Mouse (Mus musculus) MN1 (cell line): ENCODE data around the gene Tle6.

Experiments
- DNase-seq: peaks from one replicate; pipeline ENCODE4 v3.0.0-alpha.2; 2016; ENCODE audit warnings: low spot score

The Tle6 gene

DNA sequence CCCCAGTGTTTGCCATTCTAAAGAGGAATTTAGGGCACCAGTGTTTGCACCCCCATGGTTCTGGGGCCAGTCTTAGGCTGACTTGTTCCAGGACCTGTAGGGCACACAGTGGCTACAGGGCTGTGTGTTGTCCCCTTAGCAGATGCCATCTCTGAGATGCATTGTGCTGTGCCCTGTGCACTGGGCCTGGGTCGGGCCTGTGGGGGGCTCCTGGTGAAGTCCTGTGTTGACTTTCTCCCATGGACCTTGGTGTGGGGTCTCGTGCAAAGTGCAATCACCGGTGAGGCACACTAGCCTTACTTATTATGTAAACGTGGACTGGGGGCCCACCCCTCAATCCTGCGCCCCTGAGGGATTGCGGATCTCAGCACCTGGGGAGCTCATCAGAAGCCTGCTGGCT, 38.5 kb downstream of the Tle6 start:
- no peak for DNase-seq

DNA sequence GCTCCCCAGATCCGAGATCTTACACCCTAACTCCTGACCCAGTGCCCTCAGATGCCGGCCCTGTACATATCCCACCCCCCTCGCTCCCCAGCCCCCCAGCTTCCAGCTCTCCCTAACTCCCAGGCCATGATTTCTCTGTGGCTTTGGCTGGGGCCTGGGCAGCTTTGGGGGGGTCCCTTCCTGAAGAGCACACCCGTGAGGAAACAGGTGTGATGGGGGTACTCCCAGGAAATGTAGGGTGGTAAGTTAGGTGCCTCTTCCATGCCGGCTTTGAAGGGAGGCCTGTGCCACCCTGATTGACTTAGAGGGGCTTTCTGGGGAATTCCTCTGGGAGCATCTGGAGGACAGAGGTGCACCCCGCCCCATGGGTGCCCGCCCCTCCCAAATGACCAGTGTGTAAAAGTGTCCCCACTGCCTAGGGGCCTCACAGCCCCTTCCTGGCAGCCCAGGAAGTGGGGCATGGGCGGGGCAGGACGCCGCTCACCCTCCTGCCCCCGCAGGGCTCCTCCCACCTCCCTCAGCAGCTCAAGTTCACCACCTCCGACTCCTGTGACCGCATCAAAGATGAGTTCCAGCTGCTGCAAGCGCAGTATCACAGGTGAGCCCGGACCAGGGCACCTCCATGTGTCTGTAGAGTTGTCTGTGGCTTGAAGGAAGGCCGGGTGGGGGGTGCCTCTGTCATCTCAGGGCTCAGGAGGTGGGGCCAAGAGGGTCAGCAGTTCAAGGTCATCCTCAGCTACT, 40.0 kb downstream of the Tle6 start:
- peak; percentile 56 for DNase-seq

GRCm38 (mm10) chr10:81559627-81560539, 41.0 kb downstream of the Tle6 start:
- DNase-seq, result peak; percentile 48

DNA sequence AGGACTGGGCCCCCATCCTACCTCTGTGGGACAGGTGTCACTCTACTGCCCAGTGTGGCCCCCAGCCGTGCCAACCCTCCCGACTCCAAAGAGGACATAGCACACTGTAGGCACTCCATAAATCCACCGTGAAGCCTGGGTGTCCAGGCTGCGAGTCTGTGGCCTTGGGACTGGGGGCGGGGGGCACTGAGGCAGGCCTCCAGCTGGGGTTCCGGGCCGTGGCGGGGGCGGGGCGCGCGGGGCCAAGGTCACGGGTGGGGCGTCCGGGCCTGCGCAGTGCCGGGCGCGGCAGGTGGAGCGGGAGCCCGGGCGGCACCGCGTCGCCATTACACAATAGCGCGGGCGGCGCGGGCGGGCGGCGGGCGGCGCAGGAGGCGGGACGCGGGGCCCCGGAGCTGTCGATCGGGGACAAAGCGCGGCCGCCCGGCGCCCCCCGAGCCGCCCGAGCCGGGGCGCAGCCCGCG, 41.7 kb downstream of the Tle6 start, which contains the start of gene Aes:
Gene Aes, plus strand, starts transcription at position 326 of the 464 bp plus-strand sequence.
- peak; percentile 64 for DNase-seq

DNA sequence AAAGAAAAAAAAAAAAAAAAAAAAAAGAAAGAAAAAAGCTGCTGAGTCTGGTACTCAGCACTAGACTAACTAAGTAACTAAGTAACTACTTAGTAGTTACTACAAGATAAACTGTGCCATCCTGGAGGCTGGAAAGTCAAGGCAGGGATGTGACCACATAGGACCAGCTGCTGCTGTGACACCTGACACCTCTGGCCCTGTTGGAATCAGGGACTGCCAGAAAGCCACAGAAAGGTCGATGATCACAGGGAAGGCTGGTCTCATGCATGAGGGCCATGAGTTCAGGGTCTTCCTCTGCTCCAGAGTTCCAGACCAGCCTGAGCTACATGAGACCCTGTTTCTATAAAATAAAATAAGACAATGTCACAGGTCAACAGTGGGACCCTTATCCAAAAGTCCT, 43.4 kb downstream of the Tle6 start:
- no peak for DNase-seq

DNA sequence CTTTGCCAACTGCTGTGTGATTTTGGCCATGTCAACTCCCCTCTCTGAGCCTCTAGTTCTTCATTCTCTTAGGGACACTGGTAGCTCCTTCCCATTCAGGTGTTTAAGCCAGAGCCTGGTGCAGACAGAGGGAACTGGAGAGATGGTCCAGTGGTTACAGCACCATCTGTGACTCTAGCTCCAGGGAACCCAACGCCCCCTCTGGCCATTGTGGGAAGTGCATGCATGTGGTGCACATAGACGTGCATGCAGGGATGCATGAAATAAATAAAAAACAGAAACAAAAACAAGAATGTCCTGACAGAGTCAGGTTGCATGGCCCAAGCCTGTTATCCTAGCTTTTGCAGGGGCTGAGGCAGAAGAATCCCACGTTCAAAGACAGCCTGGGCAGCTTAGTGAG, 44.6 kb downstream of the Tle6 start:
- no peak for DNase-seq

- DNase-seq, result no peak
Observed at GRCm38 (mm10) chr10:81553807-81554755, 46.8 kb downstream of the Tle6 start.

DNA sequence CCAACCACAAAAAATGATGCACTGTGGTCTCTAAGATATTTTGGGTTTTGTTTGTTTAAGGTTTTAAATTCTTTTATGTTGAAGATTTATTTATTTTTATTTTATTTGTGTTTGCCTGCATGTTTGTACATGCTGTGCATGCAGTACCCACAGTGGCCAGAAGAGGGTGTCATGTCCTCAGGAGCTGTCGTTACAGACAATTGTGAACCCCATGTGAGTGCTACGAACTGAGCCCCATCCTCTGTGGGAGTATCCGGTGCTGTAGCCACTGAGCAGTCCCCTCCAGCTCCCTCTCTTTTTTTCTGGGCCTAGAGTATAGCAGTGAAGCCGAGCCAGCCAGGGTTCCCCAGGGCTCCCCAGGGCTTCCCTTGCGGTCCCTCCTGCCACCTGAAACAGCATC, 47.6 kb downstream of the Tle6 start:
- DNase-seq, result no peak

DNA sequence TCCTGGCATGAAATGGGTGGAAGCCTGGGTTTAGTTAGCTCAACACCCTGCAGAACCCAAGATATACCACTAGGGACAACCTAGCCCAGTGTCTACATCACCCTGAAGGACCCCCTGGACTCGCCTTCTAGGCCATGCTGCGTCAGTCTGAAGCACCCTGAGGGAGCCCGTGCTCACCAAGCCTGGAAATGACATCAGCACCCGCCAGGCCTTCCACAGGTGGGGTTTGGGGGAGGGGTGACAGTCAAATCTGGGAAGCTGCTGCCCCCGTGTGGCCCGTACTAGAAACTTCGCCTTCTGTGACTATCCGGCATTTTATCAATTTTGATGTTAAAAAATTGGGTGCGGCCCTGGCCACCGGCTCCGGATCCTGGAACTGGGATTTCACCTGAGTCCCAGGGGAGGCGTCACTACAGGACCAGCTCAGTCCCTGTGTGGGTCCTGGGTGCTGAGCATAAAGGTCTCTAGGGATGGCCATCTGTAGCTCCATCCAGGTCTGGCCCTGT, 49.2 kb downstream of the Tle6 start:
- peak; percentile 95 for DNase-seq

GRCm38 (mm10) chr10:81550257-81550656, 50.6 kb downstream of the Tle6 start:
- DNase-seq, result peak; percentile 72

- DNase-seq, result no peak
Observed at GRCm38 (mm10) chr10:81548944-81549343, 51.9 kb downstream of the Tle6 start.

- DNase-seq, result no peak
Observed at GRCm38 (mm10) chr10:81546788-81547571, 53.9 kb downstream of the Tle6 start.

DNA sequence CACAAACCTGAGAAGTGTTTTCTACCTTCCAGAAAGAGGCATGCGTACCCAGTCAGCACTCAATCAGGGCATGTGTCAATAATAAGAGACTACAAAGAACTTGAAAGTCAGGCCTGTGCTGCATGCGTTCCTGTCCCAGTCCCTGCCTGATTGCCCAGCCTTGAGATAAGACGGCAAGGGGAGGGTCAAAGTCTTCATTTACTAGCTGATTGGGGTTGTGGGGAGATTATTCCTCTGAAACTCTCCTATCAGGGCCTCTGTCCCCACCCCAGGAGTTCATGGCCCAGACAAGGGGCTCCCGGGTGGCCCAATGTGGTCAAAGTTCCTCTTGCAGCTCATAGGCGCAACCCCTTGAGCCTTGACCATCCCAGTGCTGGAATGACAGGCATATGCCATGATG, 54.5 kb downstream of the Tle6 start:
- no peak for DNase-seq

DNA sequence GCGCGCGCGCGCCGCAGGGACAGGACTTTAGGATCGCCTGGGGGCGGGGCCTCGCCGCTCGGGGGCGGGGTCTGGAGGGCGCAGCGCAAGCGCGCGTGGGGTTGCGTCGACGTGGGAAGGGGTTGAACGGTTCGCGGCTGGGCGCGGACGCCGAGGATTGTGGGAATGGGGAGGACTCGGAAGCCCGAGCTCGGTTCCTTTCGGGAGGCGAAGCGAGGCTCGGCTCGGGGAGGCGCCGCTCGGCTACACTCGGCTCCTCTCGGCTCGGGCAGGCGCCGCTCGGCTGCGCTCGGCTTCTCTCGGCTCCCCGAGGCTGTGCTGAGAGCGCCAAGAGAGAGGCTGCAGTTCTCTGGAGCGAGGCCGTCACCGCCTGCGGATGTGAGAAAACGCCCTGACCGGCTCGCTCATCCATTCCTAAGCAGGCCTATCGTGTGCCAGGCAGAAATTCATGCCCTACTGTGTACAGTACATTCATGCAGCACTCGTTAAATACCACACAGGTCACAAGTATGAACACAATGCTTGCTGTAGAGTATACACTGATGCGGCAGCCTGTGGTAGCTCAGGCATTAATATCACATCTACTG, 55.6 kb downstream of the Tle6 start, which contains the start of gene Gna11:
Gene Gna11, minus strand, starts transcription at position 30 of the 587 bp plus-strand sequence.
- peak; percentile 99 for DNase-seq

DNA sequence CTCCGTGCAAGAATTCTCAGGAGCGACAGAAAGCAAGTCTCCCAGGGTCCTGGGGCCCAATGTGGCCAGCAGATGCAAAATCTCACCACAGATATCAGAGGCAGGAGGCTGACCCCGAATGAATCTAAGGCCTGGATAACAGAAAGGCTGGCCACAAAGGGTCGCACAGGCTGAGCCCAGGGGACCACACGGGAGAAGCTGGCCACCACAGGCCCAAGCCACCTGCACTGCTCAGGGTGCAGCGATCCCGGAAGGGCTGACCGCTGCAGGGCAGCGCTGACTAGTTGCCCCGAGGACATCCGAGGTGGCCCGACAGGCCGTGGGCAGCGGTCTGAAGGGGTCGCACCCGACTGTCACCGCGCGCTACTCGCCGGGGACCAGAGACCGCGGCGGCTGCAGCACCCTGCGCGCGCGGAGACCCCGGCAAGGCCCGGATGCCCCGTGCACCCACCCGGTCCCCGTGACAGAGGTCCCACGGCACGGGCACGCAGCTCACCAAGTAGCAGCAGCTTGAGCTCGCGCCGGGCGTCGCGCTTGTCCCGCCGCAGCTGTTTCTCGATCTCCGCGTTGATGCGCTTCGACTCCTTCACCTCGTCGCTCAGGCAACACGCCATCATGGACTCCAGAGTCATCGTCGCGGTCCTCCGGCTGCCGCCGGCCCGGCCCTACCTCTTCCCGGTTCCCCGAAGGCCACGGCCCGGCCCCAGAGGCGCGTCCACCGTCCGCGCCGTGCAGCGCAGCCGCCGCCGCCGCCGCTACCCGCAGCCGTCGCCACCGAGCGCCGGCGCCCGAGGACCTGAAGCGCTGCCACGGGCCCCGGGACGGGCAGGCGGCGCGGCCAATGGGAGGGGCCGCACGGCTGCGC, 56.3 kb downstream of the Tle6 start:
- DNase-seq, result no peak

DNA sequence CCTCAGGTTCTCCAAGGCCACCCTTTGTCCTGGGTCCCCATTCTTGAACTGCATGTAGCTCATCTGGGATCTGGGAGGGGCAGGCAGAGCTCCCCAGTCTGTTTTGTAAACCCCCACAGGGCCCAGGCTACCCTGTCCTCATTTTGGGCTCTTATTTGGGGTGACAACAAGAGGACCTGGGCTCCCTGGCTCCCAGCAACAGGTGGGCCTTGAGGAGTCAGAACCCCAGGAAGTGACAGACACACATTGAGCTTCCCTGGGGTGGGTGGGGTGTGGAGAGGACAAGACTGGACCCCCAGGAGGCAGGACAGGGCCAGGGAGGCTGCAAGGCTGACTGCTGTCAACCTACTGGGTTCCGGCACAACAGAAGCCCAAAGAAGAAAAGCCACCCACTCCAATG, 57.2 kb downstream of the Tle6 start:
- no peak for DNase-seq

GRCm38 (mm10) chr10:81542727-81543460, 58.0 kb downstream of the Tle6 start:
- DNase-seq, result no peak

DNA sequence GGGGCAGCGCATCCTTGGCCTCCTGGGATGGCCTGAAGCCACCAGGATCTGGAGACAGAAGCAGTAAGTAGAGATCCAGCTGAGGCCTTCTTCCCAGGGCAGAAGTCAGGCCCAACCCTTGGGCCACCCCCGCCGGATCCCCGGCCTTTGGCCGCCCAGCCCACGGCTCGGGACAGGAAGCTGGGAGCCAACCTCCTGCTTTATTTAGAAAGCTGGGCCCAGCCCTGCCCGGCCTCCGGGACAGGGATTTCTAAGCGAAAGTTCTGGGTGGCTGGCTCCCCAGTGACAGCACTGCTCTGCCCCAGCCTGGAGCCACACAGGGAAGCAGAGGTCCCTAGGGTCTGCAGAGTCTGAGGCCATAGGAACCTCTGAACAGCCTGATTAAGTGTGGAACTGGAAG, 59.1 kb downstream of the Tle6 start:
- DNase-seq, result peak; percentile 32

- no peak for DNase-seq
Observed at GRCm38 (mm10) chr10:81541363-81541762, 59.5 kb downstream of the Tle6 start.
